Mouse (Mus musculus) testis, adult 2 months (tissue): Measurements from ENCODE around the gene Dennd2c. TPM values are rescaled to one million over a fixed set of nuclear protein-coding genes. Genes with fewer than 3 reads are reported as not detected.
"Not testable (repeated sequence)": the region's sequence is repeated elsewhere in the genome, so short reads cannot be mapped to it uniquely, and the experiment has no call there.

Experiments
- H3K27ac ChIP-seq: fragments of 200-500 bp; 2 replicates; pipeline ENCODE4 v1.5.1; 2012; ENCODE audit warnings: low read depth, low read length; ENCODE audit not compliant: control insufficient read depth, insufficient read depth
- H3K27me3 ChIP-seq: fragments of 200-500 bp; 2 replicates; pipeline ENCODE4 v1.6.1; 2012; ENCODE audit warnings: mild to moderate bottlenecking, low read length, moderate library complexity; ENCODE audit not compliant: control insufficient read depth, insufficient read depth
- H3K36me3 ChIP-seq: fragments of 200-500 bp; 2 replicates; pipeline ENCODE4 v1.6.1; 2012; ENCODE audit warnings: mild to moderate bottlenecking, low read length; ENCODE audit not compliant: control insufficient read depth, insufficient read depth
- H3K4me1 ChIP-seq: fragments of 200-500 bp; 2 replicates; pipeline ENCODE4 v1.6.1; 2012; ENCODE audit warnings: low read length; ENCODE audit not compliant: control insufficient read depth, insufficient read depth
- H3K4me3 ChIP-seq: fragments of 200-500 bp; 2 replicates; pipeline ENCODE4 v1.5.1; 2012; ENCODE audit warnings: low read depth, mild to moderate bottlenecking, low read length, moderate library complexity, mixed read lengths; ENCODE audit not compliant: control insufficient read depth
- CTCF ChIP-seq: fragments of 200-500 bp; IDR thresholded peaks from 2 replicates; pipeline ENCODE4 v1.5.1; 2012; ENCODE audit warnings: low read depth, mild to moderate bottlenecking, inconsistent platforms, low read length, moderate library complexity; ENCODE audit not compliant: control insufficient read depth, insufficient read depth, insufficient replicate concordance
- POLR2A ChIP-seq: fragments of 200-500 bp; IDR thresholded peaks from 2 replicates; pipeline ENCODE4 v1.6.1; 2012; ENCODE audit warnings: low read depth, mild to moderate bottlenecking, inconsistent platforms, low read length, moderate library complexity; ENCODE audit not compliant: control insufficient read depth
- polyA plus RNA-seq: library from polyadenylated mRNA; depleted of rRNA; stranded (reverse); fragments of >200 nt; gene quantifications from 2 replicates; pipeline ENCODE4 v1.2.3, GENCODE M21; 2012; rRNA removed

Gene Dennd2c
- polyA plus RNA-seq, 1 experiment: 1.1 TPM

DNA sequence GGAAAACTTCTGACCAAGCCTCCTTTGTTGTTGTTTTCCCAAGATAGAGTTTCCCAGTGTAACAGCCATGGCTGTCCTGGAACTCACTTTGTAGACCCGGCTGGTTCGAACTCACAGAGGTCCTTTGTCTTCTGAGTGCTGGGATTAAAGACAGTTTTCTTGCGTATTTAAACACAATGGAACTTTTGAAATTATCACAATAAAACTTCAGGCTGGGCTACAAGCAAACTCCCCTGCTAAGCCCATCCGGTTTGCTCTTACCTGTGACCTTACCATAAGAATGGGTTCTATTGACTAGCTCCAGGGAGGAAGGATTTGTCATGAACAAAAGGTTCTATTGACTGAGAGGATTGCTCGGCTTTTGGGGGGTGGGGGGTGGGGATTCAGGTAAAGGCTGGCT, 105.3 kb downstream of the Dennd2c start:
- H3K4me3 ChIP-seq: no peak overlapping the region
- no peaks in the 10 kb centered on the region for H3K36me3 ChIP-seq
- TF ChIP-seq POLR2A (no peak), CTCF (no peak)
- no peaks in the 10 kb centered on the region for H3K4me1 ChIP-seq
- no peak overlapping the region for H3K27ac ChIP-seq
- no peaks in the 10 kb centered on the region for H3K27me3 ChIP-seq

DNA sequence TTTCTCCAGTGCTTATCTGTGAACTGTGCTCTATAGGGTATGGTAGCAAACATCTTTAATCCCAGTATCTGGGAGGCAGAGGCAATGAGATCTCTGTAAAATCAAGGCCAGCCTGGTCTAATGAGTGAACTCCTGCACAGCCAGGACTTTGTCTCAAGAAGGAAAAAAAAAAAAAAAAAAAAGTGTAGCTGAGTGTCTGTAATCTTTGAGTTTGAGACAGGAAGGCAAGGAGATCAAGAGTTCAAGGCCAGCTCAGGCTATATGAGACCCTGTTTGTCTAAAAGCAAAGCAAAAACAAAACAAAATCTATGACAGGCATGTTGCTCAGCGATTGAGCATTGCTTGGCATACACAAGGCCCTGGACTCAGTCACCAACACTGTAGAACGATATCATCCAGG, 105.8 kb downstream of the Dennd2c start:
- H3K27ac ChIP-seq: no peak overlapping the region
- TF ChIP-seq CTCF: no peak
- no peak for TF ChIP-seq POLR2A
- H3K4me1 ChIP-seq: no peaks in the 10 kb centered on the region
- no peaks in the 10 kb centered on the region for H3K27me3 ChIP-seq
- H3K4me3 ChIP-seq: no peak overlapping the region
- H3K36me3 ChIP-seq: no peaks in the 10 kb centered on the region

DNA sequence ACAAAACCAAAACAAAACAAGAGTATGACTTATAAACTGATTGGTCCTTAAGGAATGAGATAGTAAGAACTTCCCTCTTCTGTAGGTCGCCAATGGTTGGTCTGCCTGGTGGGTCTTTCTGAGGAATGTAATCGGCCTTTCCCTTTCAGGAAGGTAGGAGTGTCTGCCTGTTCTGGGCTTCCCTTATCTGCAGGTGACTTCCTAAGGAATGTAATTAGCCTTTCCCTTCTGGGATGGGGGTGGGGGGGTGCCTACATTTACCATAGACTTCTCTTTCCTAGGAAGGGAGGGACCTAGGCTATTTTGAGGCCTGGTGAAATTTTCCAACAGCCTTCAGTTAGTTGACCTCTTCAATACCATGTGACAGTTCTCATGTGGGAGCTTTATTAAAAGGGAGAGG, 108.7 kb downstream of the Dennd2c start:
- no peak overlapping the region for H3K27ac ChIP-seq

DNA sequence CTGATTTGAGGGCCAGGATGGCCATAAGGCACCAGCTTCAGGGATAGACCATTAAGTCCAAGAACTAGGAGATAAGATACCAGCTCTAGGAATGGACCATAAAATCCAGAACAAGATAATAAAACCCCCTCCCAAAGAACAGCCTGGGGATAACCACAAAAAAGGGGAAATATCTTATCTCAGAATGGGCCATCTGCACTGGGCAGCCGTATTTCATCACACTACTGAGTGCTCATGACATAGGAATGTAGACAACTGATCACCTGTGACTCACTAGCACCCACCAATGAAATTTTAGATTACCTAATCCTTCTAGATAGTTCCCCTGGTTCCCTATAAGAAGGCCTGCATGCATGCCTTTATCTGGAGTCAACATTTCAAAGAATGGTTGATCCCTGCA, 109.7 kb downstream of the Dennd2c start:
- TF ChIP-seq CTCF: no peak
- TF ChIP-seq POLR2A: no peak
- no peaks in the 10 kb centered on the region for H3K36me3 ChIP-seq
- H3K27ac ChIP-seq: no peak overlapping the region
- no peaks in the 10 kb centered on the region for H3K4me1 ChIP-seq
- H3K27me3 ChIP-seq: no peaks in the 10 kb centered on the region
- H3K4me3 ChIP-seq: no peak overlapping the region

More for the DNA sequence above, 108.7 kb downstream of the Dennd2c start:
- H3K36me3 ChIP-seq: no peaks in the 10 kb centered on the region
- no peaks in the 10 kb centered on the region for H3K27me3 ChIP-seq
- no peak overlapping the region for H3K4me3 ChIP-seq
- TF ChIP-seq CTCF (no peak), POLR2A (no peak)
- H3K4me1 ChIP-seq: no peaks in the 10 kb centered on the region

DNA sequence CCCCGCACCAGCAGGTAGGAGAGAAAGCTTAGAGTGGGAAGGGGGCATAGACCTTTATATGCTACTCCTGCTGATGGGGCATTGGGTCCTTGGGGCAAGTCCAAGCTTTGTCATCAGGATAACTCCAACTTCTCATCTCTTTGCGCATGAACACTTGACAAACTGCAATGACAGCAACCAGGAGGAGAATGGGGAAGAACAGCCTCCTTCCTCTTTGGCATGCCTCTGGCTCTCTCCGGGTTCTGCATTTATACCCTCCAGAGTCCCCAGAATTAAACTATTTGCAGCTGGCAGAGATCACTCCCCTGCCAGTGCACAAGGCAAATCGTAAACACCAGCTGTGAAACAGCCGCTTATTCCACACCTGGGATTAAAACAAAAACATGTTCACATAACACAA, 111.1 kb downstream of the Dennd2c start:
- no peak for TF ChIP-seq CTCF
- TF ChIP-seq POLR2A: no peak
- Histone ChIP-seq H3K27ac (no peak overlapping the region), H3K4me3 (no peak overlapping the region), H3K36me3 (no peaks in the 10 kb centered on the region), H3K27me3 (no peaks in the 10 kb centered on the region), H3K4me1 (no peaks in the 10 kb centered on the region)

DNA sequence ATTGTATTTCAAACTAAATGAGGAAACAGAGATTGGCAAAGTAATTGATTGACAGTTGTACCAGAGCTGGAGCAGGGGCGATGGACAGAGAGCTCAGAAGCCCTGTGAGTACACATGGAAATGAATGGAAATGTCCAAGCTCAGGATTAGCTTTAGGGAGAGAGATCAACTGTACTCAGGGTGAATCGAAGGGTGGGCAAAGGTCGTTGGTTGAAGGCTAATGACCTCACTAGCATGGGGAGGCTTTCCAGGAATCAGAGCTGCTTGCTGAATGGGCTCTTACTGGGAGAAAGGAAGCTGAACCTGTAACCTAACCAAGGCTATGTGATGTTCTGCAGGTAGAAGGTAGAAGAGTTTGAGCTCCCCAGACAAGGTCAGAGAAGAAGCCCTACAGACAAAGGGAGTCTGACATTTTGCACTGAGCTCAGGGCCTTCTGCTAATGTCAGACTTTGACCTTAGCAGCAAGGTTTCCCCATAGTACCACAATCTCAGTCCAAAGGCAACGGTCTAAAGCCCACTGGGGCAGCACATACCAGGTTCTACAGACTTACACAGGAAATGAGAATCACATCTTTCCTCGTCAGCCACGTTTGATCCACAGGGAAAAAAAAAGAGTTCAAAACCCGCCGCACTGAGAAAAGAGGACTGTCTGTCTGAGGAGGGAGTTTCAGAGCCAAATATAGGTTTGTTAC, 112.3 kb downstream of the Dennd2c start:
- H3K4me3 ChIP-seq: no peak overlapping the region
- H3K27me3 ChIP-seq: no peaks in the 10 kb centered on the region
- H3K27ac ChIP-seq: no peak overlapping the region
- no peaks in the 10 kb centered on the region for H3K4me1 ChIP-seq
- H3K36me3 ChIP-seq: no peaks in the 10 kb centered on the region
- TF ChIP-seq CTCF: no peak
- TF ChIP-seq POLR2A: no peak

DNA sequence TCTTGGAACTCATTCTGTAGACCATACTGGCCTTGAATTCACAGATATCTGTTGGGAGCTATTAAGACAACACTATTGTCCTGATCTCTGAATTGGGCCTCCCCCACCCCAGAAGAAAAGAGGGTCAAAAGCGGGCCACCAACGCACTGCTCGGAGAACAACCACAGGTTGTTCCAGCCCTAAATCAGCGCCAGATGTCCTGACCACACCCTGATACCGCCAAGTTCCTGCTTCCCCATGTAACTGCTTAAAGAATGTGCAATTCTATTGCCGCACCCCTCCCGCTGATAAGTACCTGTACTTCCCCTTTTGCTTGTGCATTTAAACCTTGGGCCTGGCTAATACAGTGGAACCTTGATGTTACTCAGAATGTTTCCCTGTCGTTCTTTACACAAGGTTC, 113.0 kb downstream of the Dennd2c start:
- H3K4me1 ChIP-seq, H3K27me3 ChIP-seq, H3K27ac ChIP-seq, H3K36me3 ChIP-seq, H3K4me3 ChIP-seq: not testable (repeated sequence)

Other genes with a start within 250 kb of the Dennd2c start
- gene Sycp1, start 166.5 kb upstream of the Dennd2c start, polyA plus RNA-seq: 28.9 and 33.5 TPM in 2 replicates
- gene Nr1h5, start 138.5 kb upstream of the Dennd2c start, polyA plus RNA-seq: 0.40 and 0.43 TPM in 2 replicates
- 10.2 and 16.3 TPM in 2 replicates for gene Sike1, start 106.9 kb upstream of the Dennd2c start, polyA plus RNA-seq
- gene Csde1, start 82.2 kb upstream of the Dennd2c start, polyA plus RNA-seq: 86.3 and 110 TPM in 2 replicates
- 60.9 and 72.3 TPM in 2 replicates for gene Nras, start 44.3 kb upstream of the Dennd2c start, polyA plus RNA-seq
- gene Ampd1, start 28.6 kb upstream of the Dennd2c start, polyA plus RNA-seq: 1.3 and 1.5 TPM in 2 replicates
- 72.6 and 82.1 TPM in 2 replicates for gene Bcas2, start 69.1 kb downstream of the Dennd2c start, polyA plus RNA-seq
- 20.6 and 26.0 TPM in 2 replicates for gene Trim33, start 176.7 kb downstream of the Dennd2c start, polyA plus RNA-seq